Mouse (Mus musculus) monocyte, adult 5-6 weeks (primary cell): ENCODE data around the gene Siglecg. TPM values are rescaled to one million over a fixed set of nuclear protein-coding genes. Genes with fewer than 3 reads are reported as not detected.
"Not testable (repeated sequence)": the region's sequence is repeated elsewhere in the genome, so short reads cannot be mapped to it uniquely, and the experiment has no call there.

Experiments used
- ATAC-seq: fragments of 153-309, 156-312 bp; replicated peaks from 2 replicates; pipeline ENCODE4 v1.8.0; 2017; ENCODE audit warnings: mild to moderate bottlenecking; ENCODE audit not compliant: low TSS enrichment, insufficient number of reproducible peaks, severe bottlenecking, poor library complexity, low FRiP score
- total RNA-seq: library from RNA; stranded (forward); fragments of 200-1000, 200-491, 200-594 nt; gene quantifications from 3 replicates; pipeline ENCODE4 v1.2.3, GENCODE M21; 2017

Gene Siglecg
- 14.3 to 27.1 TPM (median 21.6 TPM) in 3 replicates for total RNA-seq

DNA sequence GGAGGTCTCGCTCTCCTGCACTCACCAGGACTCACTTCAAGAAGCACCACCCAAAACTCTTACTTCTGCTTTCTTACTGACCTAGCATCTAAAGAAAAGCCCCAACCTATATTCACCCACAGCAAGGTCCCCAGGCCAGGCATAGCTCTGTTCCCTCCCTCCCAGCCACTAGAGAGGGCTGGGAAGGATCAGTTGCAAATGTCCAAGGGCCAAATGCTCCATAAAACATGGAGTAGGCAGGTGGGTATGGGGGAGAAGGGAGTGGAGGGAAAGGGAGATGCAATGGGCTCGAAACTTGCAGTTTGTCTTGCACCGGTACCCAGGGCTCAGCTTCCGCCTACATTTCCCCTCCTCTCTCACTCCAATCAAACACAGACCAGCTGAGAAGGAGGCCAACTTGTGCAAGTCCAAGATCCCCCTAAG is at the start of gene Siglecg:
Siglecg (plus strand) TSS at position 74 of the 423 bp plus-strand sequence.
- ATAC-seq = peak; percentile 40; the same call in 1 of the 2 replicates

GRCm38 (mm10) chr7:43358556-43358955 is 49.4 kb upstream of the Siglecg start:
- no peak for ATAC-seq

- ATAC-seq = no peak
Observed at GRCm38 (mm10) chr7:43361442-43361841, 46.6 kb upstream of the Siglecg start.

GRCm38 (mm10) chr7:43362021-43362420 is 46.0 kb upstream of the Siglecg start:
- no peak for ATAC-seq

- peak; percentile 78 for ATAC-seq
Observed at GRCm38 (mm10) chr7:43378226-43378625, 29.8 kb upstream of the Siglecg start.

DNA sequence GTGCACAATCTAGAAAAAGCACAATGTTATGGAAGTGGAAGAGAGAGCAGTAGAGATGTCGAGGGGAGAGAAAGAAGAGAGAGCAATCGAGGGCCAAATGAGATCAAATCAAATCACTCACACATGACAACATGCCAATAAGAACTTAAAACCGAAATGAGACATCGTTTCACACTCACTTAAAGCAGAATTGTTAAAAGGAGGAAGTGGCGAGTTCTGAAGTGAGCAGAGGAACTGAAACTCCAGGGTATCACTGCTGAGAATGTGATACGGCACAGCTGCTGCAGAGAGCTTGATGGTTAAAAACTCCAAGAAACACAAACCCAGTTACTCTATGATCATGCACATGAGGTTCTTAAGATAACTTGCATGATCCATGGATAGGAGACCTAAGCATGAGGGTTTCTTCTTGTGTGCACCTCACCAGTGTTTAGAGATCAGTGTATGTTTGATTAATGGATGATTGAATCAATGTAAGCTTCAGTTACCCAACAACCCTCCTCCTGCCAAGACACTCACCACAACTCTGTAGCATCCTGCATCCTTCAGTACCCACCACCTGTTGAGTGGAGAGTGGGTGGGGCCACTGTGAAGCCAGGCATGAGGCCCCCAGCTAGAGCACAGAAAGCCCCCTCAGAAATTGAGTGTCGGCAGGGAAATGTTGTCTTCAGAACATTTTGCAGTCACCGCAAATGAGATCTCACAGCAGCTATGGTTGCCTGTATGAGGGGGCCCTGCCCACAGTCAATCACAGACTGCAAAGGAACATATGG is 15.5 kb upstream of the Siglecg start:
- ATAC-seq = peak; percentile 92

GRCm38 (mm10) chr7:43399501-43399900 is 8.5 kb upstream of the Siglecg start:
- peak; percentile 14; the same call in 1 of the 2 replicates for ATAC-seq

DNA sequence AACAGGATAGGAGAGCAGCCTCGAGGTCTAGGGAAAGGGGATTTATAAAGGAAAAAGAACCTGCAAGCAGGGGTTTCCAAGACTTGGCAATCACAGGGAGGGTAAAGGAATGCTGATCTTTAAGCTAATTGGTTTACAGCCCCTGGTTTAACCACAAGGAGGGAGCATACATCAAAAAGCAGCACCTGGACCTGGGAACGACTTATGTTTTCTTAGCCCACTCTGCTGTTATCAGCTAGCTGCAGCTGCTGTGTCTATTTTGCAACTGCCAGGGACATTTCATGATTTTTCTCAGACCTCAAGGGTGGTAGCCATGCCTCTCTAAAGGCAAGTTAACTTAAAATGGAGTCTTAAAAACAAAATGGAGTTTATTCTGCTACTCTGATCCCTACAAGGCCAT is 5.3 kb upstream of the Siglecg start:
- ATAC-seq = no peak

DNA sequence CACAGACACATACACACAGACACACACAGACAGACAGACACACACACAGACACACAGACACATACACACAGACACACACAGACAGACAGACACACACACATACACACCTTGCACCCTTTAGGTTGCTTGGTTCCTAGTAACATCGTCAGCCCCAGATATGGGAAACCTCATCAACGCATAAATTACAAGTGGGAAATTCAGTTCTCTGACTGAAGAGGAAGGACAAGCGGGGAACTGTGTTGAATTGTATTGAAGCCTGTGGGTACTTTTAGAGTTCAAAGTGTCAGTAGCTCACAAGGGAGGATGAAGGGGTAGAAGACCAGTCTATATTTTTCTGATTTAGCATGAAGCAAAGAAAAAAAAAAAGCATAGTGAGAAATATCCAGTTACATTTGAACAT is 431 bp upstream of the Siglecg start:
- no peak for ATAC-seq

GRCm38 (mm10) chr7:43409084-43409483 is 1.1 kb downstream of the Siglecg start:
- ATAC-seq = no peak

DNA sequence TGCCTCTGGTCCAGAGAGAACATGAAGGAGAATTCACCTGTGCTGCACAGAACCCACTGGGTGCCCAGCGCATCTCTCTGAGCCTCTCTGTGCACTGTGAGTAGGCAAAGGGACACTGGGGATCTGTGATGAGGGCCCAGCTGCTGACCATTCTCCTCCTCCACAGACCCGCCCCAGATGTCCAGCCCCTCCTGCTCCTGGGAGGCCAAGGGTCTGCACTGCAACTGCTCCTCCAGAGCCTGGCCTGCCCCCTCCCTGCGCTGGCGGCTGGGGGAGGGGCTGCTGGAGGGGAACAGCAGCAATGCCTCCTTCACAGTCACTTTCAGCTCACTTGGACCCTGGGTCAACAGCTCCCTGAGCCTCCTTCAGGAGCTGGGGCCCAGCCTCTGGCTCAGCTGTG is 3.7 kb downstream of the Siglecg start:
- not testable (repeated sequence) for ATAC-seq

DNA sequence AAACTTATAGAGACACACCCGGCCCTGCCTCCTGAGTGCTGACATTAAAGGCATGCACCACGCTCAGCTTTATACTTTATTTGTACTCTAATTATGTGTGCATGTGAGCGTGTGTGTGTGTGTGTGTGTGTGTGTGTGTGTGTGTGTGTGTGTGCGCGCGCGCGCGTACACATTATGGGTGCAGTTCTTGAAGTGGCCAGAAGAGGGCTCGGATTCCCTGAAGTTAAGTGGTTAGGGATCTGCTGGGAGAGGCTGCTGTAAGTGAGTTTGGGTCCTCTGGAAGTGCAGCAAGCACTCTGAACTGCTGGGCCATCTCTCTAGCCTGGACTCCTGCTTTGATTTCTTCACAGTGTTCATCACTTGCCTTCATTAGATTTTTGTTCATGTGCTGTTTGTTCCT is 9.3 kb downstream of the Siglecg start:
- ATAC-seq = no peak

GRCm38 (mm10) chr7:43422995-43423617 is 15.1 kb downstream of the Siglecg start:
- peak; percentile 97 for ATAC-seq

DNA sequence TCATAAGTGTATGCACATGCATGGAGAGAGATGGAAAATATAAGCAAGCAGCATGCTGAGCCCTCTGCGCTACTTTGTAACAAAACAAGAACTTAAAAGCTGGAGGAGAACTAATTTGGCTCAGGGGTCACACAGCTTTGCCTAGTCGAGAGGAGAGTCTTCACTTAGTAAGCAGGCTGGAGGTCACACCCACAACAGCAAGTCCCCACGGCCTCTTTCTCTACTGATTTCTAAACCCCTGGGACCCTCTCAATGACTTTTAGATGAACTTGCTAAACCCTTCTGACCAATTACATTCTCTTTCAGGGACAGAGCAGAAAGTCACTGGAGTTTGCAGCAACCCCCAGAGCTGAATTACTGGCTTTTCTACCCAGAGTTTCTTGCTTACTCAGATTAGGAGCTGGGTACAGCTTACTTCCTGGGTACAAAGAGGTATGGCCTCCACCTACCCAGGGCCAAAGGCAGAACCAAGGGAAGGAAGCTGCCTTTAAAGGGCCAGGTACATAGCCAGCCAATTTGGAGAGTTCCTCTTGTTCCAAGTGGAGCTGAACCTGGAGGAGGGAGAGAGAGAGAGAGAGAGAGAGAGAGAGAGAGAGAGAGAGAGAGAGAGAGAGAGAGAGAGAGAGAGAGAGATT is 16.1 kb downstream of the Siglecg start:
- ATAC-seq = no peak

- no peak for ATAC-seq
Observed at GRCm38 (mm10) chr7:43427406-43427805, 19.4 kb downstream of the Siglecg start, which contains the start of gene Lim2. Gene Lim2, plus strand, starts transcription at chr7:43427670.

- ATAC-seq = no peak
Observed at GRCm38 (mm10) chr7:43429500-43429899, 21.5 kb downstream of the Siglecg start.

DNA sequence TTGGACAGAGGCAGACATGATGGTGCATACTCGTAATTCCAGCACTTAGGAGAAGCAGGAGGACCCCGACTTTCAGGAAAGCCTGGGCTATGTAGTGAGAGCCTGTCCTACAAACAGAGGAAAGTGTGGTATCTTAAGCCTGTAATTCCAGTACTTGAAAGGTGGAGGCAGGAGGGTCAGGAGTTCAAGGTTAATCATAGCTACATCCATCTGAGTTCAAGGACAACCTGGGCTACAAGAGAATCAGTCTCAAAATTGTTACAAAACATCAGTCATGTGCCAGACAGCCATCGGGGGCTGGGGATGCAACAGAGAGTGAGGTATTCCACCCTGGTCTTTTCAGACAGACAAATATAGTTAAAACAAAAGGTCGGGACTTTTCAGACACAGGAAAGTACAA is 24.9 kb downstream of the Siglecg start:
- ATAC-seq = no peak

DNA sequence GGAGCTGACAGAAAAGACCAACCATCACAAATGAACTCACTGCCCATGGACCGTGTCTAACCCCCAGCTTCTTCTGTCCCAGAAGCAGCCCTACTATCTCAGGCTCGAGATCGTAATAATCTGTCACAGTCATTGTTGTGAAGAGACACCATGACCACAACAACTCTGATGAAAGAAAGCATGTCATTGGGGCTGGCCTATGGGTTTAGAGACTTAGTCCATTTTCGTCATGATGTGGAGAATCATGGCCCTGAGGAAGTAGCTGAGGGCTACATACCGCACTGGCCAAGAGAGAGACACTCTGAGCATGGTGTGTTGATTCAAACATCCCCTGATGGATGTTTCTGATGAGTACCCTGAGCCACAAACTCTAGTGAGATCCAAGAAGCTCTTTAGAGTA is 26.7 kb downstream of the Siglecg start:
- peak; percentile 56 for ATAC-seq

DNA sequence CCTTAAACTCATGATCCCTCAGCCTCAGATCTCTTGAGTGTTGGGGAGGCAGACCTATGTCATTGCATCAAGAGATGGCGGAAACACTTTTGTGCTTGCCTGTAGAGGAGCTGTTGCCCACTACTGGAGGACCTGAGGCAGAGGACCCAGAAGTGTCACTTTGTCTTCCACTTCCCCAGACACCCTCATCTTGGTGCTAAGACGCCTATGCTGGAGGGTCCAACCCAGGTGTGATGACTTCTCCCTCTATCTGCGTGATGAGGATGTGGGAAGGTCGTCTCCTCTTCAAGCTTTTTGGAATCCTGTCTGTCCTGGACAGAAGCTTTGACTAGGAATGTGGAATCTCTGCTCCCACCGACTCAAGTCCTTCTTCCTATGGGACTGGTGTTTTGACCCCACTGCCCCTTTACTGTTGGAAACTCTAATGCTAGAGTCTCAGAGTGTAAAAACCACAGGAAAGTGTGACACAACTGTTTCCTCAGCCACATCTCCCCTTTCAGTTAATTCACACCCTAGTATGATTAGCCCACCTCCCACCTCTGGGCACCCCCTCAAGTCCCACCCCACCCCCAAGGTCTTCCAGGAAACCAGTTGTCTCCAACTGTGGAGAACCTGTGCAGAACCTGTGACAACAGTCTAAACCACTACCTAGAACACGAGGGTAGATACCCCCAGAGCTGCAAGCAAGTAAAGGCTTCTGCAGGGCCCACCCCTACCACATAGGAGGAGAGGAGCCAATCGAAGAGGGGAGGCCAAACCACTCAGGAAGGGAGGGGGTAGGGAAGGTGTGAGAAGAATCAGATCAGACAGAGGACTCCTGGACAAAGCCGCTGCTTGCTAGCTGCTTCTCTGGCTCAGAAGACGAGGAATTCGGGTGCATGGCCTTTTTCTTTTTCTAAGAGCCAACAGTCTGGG is 28.6 kb downstream of the Siglecg start, which contains the start of gene Nkg7:
Nkg7 (plus strand) TSS at position 733 of the 915 bp plus-strand sequence.
- peak; percentile 28; the same call in 1 of the 2 replicates for ATAC-seq
